Mouse (Mus musculus) layer of hippocampus, postnatal 14 days (tissue): ENCODE data around the gene Traf3ip2. TPM values are rescaled to one million over a fixed set of nuclear protein-coding genes. Genes with fewer than 3 reads are reported as not detected.
A peak's percentile ranks its signal among the peaks of the same experiment; 100 is the strongest.

Experiments
- DNase-seq, 2 experiments: peaks; one replicate each; pipeline ENCODE4 v3.0.0; 2021 to 2022; ENCODE audit warnings: low spot score in 2 of 2, mixed read lengths in 1 of 2
- total RNA-seq, 2 experiments: library from RNA; stranded (reverse); gene quantifications; 2 replicates each; pipeline ENCODE4 v1.2.3; 2021

Traf3ip2 gene
- total RNA-seq, 2 experiments from 2014 or later: 3.6 to 4.3 TPM

GRCm38 (mm10) chr10:39630811-39631210 is 18.1 kb downstream of the Traf3ip2 start:
- DNase-seq: no peak

- peak in 1 of 2 experiments; percentile 70 for DNase-seq
Observed at GRCm38 (mm10) chr10:39631627-39632026, 18.9 kb downstream of the Traf3ip2 start.

GRCm38 (mm10) chr10:39633379-39633778 is 20.6 kb downstream of the Traf3ip2 start:
- no peak for DNase-seq

- DNase-seq: no peak
Observed at GRCm38 (mm10) chr10:39634423-39635101, 21.8 kb downstream of the Traf3ip2 start.

GRCm38 (mm10) chr10:39638862-39639261 is 26.1 kb downstream of the Traf3ip2 start:
- no peak for DNase-seq

GRCm38 (mm10) chr10:39639783-39640182 is 27.0 kb downstream of the Traf3ip2 start:
- no peak for DNase-seq

GRCm38 (mm10) chr10:39640817-39641226 is 28.1 kb downstream of the Traf3ip2 start:
- no peak for DNase-seq

- DNase-seq: no peak
Observed at GRCm38 (mm10) chr10:39645789-39646628, 33.3 kb downstream of the Traf3ip2 start.

- DNase-seq: no peak
Observed at GRCm38 (mm10) chr10:39646629-39647019, 33.9 kb downstream of the Traf3ip2 start.

GRCm38 (mm10) chr10:39647118-39647517 is 34.4 kb downstream of the Traf3ip2 start:
- no peak for DNase-seq

- no peak for DNase-seq
Observed at GRCm38 (mm10) chr10:39648278-39648677, 35.5 kb downstream of the Traf3ip2 start.

GRCm38 (mm10) chr10:39649550-39649949 is 36.8 kb downstream of the Traf3ip2 start:
- DNase-seq: no peak

GRCm38 (mm10) chr10:39650316-39650715 is 37.6 kb downstream of the Traf3ip2 start:
- no peak for DNase-seq

- no peak for DNase-seq
Observed at GRCm38 (mm10) chr10:39654001-39654416, 41.3 kb downstream of the Traf3ip2 start.

GRCm38 (mm10) chr10:39658901-39659410 is 46.2 kb downstream of the Traf3ip2 start:
- no peak for DNase-seq

- DNase-seq: no peak
Observed at GRCm38 (mm10) chr10:39659411-39660268, 46.9 kb downstream of the Traf3ip2 start.

GRCm38 (mm10) chr10:39660269-39660655 is 47.5 kb downstream of the Traf3ip2 start:
- DNase-seq: no peak

- DNase-seq: no peak
Observed at GRCm38 (mm10) chr10:39660698-39661097, 48.0 kb downstream of the Traf3ip2 start.

- no peak for DNase-seq
Observed at GRCm38 (mm10) chr10:39665071-39665502, 52.4 kb downstream of the Traf3ip2 start.

GRCm38 (mm10) chr10:39666027-39666426 is 53.3 kb downstream of the Traf3ip2 start:
- DNase-seq: no peak

GRCm38 (mm10) chr10:39671451-39671850 is 58.7 kb downstream of the Traf3ip2 start:
- DNase-seq: no peak
